Mouse (Mus musculus) G1E (cell line): ENCODE measurements around the gene Aatf.

Experiments used
- CTCF ChIP-seq: IDR thresholded peaks from 2 replicates; pipeline ENCODE4 v1.5.1; 2012; ENCODE audit warnings: low read depth, low read length, inconsistent platforms, mixed read lengths
- GATA1 ChIP-seq: IDR thresholded peaks from 2 replicates; pipeline ENCODE4 v1.6.1; 2012; ENCODE audit warnings: borderline replicate concordance, low read length, inconsistent platforms, mixed read lengths
- GATA2 ChIP-seq: IDR thresholded peaks from 2 replicates; pipeline ENCODE4 v1.6.1; 2012; ENCODE audit warnings: low read depth, low read length, inconsistent platforms, borderline replicate concordance
- POLR2AphosphoS5 ChIP-seq: IDR thresholded peaks from 2 replicates; pipeline ENCODE4 v1.6.1; 2012; ENCODE audit warnings: low read depth, low read length, inconsistent platforms; ENCODE audit not compliant: insufficient replicate concordance
- TAL1 ChIP-seq: conservative IDR thresholded peaks from 2 replicates; pipeline ENCODE4 v1.6.1; 2012; ENCODE audit warnings: low read depth, low read length, inconsistent platforms, mixed read lengths

DNA sequence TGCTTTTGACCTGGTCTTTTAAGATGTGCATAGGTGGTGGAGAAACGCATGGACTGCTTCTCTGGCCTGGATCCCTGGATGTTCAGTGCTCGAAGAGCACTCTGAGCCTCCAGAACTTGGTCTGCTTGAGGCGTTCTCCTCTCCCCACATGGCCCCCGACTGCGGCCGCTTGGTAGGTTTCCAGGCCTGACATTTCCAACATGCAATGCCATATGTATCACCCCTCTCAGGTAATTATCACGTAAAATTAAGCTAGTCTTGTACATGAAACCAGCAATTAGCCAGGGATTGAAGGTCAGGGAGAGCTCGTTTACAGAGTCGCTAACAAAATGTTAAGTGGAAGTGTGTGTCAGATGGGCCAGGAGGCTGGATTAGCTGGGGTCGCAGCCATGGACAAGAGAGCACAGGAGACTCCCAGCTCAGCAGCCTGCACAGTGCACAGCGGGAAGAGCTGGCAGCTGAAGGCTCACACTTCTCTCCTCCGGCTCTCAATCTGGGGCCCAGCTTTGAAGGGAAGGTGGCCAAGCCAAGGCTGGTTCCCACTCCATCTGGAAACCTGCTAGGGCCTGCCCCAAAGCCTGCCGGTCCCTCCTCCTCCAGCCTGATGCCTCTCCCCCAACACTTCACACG lies 40.6 kb upstream of the Aatf start:
- TF ChIP-seq CTCF (no peak), GATA1 (no peak), POLR2AphosphoS5 (no peak), TAL1 (no peak), GATA2 (no peak)
